Mouse (Mus musculus): ENCODE measurements around the gene Fbxo47. TPM values are rescaled to one million over a fixed set of nuclear protein-coding genes. Genes with fewer than 3 reads are reported as not detected.

Fbxo47 gene
- total RNA-seq, 2 experiments from 2014 or later, result 3.6 to 4.5 TPM

DNA sequence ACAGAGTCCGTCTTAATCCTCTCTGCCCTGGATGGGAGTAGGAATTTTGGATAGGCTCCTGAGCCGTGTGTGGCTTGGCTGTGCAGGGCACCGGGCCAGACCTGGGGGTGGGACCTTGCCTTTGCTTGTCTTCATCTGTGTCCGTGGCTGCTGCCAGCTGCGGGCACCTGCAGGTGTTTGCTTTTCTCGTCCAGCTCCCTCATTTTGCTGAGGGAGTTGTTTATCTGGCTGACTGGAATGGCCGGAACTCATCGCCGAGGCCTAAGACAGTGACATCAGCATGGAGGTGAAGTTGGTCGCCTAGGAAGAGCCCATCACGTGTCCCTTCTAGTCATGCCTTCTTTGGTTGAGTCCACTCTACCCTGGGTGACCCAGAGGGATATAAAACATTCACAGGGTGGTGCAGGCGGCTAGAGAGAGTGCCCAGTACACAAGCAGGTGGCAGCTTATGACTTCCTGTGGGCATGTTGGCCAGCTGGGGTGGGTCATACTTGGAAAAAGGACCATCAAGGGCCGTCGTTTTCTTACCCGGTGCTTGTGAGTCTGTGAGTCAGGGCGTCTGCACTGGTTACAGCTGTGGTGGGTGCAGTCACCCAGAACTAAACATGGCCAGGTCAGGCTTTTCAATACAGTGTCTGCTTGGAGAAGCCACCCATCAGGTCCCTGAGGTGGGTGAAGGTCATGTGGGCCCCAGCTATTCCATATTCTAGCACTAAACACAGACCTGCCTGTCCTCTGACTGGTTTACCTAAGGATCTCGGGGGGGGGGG is 70.0 kb downstream of the Fbxo47 start:
- DNase-seq (ENCODE audit: low spot score in 2 of 2), result no peak

DNA sequence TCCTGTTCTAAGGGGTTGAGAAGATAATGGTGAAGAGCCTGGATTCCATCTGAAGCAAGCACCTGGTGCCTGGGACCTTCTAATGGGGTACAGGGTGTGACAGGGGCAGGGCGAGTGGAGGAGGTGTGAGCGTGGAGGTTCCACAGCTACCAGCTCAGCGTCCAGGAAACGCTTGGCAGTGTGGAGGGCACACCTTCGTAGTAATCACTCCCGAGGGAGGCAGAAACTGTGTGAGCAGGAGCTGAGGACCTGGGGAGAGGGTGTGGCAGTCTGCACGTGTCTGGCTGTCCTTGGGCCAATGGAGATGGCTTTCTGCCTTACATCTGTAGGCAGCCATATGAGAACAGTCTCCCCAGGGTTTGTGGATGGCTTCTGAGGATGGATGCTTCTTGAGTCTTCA is 70.9 kb downstream of the Fbxo47 start:
- DNase-seq (ENCODE audit: low spot score in 2 of 2), result no peak

DNA sequence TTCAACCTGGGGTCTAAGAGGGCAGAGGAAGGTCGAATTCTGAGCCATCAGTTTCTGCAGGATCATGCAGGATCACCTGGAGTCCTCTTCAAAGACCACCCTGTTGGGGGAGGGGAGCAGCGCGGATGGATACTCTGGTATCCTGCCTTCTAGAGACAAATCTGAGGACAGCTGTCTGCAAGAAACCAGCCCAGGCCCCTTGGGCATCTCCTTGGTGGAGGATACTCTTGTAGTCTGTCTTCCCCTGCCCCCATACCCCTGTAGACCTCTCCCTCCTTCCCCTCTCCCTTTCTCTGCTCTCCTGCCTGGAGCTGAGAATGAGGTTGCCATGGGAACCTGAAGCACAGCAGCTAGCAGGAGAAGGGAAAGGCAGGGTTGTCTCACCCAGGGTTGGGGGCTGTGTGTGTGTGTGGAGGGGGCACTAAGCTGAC is 71.4 kb downstream of the Fbxo47 start:
- no peak for DNase-seq (ENCODE audit: low spot score in 2 of 2)

DNA sequence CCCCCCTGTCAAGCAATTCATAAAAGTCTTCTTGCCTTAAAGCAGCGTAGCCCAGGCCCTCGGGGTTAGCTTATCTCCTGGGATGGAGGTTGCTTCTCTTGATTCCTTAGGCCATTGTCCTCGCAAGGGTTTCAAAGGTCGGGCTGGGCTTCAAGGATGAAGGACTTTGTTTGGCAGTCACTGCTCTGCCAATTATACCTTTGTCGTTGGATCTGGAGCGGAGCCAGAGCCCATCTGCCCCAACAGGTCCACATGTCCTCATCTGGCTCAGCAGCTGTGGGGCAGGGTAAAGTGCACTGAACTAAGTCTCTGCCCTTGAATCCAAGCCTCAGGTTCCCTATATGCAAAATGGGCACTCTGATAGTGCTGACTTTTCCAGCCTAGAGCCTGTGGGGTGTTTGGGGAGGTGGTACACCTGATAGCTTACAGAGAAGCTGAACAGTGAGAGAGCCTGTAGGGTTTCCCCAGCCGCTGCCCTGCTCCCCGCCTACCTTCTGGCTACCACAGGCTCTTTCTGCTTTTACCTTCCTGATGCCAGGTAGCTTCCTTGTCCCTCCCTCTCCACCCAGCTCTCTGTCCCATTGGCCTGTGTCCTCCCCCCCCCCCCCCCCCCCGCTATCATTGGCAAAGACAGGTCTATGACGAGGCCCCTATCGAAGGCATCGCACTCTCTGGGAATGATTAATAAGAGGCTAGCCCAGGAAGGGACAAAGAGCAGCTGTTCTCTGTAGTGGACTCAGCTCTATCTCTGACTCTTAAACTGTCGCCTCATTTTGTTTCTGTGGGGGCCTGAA is 72.2 kb downstream of the Fbxo47 start:
- no peak for DNase-seq (ENCODE audit: low spot score in 2 of 2)

DNA sequence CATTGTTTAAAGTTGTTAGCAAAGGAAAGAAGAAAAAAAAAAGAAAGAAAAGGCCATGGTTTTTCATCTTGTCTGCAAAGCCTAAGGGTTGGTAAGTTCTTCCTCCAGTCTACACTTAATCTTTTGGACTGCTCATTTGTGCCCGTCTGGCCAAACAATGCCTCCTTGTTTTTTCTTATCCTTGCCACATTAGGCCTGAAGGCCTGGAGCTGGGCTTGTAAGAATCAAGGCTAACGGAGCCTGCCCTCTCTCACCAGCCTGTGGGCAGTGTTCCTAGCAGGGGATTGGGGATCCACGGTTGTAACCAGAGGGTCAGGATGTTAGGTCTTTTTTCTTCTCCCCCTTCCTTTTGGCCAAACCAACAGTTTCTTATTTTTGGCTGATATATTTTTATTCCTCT is 73.0 kb downstream of the Fbxo47 start:
- no peak for DNase-seq (ENCODE audit: low spot score in 2 of 2)

DNA sequence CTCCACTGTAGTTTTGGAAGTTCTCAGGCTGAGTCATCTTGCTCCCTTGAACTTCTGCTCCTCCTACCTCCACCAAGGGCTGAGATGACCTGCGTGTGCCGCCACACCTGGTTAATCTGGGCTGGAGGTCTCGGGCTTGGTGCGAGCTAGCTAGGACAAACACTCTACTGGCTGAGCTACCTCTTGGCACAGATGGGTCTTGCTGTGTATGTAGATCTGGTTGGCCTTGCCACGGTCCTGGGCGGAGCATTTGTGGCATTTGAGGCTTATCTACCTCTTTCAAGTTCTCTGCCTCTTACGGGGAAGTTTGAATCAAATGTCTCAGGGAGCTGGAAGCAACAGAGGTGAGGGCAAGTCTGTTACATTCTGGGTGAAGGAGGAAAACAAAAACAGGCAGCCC is 73.6 kb downstream of the Fbxo47 start:
- DNase-seq (ENCODE audit: low spot score in 2 of 2), result no peak

DNA sequence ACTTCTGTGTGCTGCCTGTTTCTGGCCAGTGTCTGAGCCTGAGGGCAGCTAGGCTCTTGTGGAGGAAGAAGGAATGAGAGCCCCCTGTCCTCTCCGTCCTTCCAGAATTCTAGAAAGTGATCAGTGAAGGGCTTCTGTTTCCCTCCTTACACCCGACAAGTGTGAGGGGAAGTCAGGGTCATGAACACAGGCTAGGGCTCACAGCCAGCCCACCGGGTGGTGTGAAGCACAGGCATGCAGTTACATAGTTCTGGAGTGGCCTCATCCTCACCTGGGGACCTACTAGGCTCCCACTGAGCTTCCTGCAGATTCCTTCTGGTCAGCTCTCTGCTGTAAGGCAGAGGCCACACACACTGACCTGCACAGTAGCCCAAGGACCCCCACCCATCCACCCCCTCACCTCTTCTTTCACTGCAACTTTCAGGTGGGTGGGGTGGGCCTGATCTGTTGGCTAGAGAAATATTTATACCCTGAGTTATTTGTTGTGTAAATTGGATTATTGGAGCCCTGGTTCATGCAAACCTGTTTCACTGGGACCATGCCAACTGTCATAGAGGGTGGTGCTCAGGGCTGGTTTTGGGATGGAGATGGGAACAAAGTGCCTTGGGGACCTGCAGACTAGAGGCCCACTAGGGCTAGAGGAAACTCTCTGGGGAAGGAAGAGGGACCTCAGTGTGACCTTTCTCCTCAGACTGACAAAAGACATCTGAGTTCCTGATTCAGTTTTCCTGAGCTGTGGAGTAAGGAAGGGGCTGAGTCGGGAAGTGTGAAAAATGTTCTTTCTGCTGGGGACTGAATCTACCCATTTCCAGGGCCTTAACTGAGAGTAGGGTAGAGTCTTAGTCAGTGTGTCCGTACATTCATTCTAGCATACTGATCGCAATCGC is 74.5 kb downstream of the Fbxo47 start:
- DNase-seq (ENCODE audit: low spot score in 2 of 2), result no peak

DNA sequence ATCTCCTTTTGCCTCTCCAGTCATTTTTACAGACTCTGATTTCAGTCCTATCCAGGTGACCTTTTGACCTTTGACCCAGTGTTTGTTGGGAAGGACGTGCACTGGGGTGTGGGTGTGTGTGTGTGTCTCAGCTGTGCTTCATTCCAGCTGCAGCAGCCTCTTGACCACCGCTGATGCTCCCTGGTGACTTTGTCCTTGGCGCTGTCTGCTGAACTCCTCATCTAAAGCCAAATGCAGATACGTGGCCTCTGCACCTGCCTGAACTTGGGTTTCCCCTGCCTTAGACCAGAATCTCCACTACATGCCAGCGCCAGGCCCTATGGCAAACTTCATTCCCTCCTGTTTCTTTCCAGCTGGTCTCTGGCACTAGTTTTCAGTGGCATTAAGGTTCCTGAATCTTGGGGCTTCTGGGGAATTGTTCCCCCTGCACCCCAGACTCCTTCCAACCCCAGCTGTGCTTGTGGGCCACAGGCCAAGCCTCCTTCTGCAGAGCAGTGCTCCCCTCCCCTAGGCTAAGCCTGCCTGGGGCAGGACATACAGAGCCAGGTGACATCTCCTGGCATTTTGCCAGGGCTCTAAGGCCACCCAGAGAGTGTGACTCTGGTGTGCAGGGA is 75.2 kb downstream of the Fbxo47 start:
- DNase-seq (ENCODE audit: low spot score in 2 of 2), result no peak

DNA sequence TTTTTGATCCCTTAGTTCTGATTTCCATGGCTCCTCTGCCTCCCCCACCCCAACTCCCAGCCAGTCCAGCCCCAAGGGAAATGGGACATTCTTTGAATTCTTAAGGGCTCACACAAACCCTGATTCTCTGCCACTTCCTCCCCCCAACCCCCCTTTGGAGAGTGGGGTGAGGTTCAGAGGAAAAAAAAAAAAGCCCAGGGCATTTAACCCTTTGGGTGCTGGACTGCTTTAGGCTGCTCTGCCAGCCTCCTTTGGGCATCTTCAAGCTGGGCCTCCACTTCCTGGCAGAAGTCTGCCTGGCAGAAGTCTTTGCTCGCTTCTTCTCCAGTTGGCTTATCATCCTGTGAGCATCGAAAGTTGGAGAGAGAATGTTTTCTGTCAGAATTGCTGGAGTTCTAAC is 75.9 kb downstream of the Fbxo47 start:
- DNase-seq (ENCODE audit: low spot score in 2 of 2), result no peak

DNA sequence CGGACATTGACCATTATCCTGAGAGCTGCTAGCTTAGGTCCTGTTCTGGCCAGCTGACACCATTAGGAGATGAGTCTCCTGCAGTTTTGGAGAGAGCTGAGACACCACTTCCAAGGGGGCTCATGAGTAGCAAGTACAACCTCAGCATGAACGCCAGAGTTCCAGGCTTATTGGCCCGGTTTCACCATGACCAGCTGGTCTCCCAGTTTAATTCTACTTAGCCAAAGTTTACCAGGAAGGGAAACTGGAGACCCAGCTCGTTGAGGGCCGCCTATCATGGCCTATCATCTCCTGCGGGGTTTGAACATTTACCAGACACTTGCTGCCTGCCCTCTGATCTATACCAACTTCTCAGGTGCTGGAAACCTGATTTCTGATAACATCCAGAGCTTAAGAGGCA is 76.3 kb downstream of the Fbxo47 start:
- DNase-seq (ENCODE audit: low spot score in 2 of 2), result no peak

DNA sequence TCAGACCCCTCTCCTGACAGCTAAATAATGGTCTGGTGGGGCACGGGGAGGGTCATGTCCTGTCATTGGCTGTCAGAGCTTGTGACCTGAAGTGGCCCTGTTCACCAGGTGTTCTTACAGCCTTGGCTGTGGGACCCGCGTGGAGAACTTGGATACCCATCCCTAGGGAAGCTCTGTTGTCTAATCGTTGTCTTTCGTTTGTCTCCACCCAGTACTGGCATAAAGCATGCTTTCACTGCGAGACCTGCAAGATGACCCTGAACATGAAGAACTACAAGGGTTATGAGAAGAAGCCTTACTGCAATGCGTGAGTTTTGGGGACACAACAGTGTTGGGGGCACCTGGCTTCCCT is 77.4 kb downstream of the Fbxo47 start:
- DNase-seq (ENCODE audit: low spot score in 2 of 2), result no peak

DNA sequence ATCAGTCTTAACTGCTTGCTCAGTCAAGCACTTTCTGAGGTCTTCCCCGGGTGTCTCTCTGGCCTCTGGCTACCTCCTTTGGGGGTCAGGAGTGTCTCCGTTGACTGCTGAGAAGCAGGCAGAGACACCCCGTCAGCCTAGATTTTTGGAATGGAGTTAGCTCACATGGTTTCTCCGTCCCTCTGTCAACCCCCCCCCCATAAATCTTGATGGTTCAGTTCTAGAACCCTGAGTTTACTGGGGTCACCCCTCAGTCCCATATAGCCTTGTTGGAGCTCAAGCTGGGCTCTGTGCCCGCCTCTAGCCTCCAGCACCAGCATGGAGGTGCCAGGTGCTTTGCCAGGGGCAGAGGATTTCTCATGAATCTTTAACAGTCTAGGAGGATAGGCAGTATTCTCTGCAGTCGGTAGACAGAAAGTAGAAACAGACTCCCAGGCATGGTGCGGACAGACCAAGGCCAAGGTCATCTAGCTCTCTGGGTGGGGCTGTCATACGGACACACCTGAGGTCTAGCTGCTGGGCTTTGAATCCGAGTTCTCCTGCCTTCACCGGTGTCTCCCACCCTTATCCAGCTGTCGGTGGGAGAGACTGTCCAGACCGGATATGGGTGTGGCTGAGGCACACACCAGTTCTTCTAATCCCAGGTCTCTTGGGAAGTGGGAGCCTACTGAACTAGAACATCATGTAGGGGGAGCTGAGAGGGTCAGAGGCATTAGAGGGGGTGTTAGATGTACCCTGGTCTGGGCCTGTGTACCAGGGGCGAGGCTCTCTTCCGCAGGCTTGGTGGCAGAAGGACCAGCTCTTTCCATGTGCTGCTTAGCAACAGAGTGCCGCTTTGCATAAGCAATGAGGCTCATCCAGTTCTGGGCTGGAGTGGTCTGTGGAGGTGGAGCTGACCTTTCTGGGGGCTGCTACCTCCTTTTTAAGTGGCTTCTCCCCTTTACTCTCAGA is 78.0 kb downstream of the Fbxo47 start:
- DNase-seq (ENCODE audit: low spot score in 2 of 2), result no peak

DNA sequence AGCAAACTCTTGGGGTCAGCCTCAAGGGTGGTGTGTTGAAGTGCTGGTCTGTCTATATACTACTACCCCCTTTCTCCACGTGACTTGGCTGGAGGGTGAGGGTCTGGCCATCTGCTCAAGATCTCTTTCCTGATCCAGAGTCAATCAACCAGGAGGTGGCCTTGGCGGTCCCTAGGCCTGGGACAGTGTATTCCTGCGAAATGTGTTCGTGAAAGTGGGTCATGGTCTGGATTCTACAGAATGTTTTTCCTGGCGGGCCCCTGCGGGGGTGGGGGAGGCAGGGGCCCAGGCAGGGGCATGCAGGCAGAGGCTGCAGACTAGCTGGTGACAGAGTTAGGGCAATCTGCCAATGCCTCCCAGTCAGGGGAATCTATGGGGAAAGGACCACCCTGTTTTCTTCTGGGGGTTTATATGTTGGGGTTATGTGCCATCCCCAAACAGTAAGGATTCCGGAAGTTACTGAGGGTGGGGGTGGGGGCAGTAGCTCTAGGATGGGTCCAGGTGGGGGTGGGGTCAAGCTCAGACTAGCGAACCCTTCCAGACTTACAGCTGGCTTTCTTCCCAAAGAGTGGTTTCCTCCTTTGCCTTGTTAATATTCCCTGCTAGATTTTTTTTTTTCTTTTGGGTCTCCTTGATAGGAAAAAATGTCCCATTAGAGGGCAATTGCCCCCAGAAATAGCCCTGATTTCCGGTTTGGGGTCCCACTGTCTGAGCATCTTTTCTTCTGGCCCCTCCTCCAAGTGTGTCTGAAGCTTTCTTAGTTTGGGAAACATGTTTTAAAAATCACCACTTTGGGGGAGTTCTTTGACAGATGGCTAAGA is 78.9 kb downstream of the Fbxo47 start:
- no peak for DNase-seq (ENCODE audit: low spot score in 2 of 2)

DNA sequence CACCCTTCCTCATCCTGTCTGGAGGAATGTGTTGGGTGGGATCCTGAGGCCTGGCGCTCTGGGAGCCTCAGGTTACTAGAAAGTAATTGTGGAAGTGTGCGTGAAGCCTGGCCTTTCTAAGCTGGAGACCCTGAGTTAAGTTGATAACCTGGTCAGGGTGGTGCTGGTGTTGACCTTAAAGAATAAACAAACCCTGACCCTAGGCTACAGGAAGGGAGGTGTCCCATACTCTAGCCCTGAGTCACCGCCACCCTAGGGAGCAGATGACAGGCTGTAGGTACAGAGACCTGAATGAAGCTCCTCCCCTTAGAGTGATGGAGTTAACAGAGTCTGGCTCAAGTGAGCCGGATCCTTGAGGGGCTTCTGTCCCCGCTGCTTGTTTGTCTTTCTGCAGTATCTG is 80.1 kb downstream of the Fbxo47 start:
- DNase-seq (ENCODE audit: low spot score in 2 of 2), result no peak

Other genes starting within 250 kb of the Fbxo47 start
- gene Mllt6, start 220.7 kb downstream of the Fbxo47 start, total RNA-seq (2021), result 100 to 1,000 TPM; 135 to 149 TPM
- gene Cisd3, start 198.3 kb downstream of the Fbxo47 start, total RNA-seq (2021), result 10 to 100 TPM; 54.7 to 57.2 TPM
- gene Pcgf2, start 183.7 kb downstream of the Fbxo47 start, total RNA-seq (2021), result 10 to 100 TPM; 32.4 to 35.2 TPM
- gene Psmb3, start 180.8 kb downstream of the Fbxo47 start, total RNA-seq (2021), result 100 to 1,000 TPM; 122 to 128 TPM
- gene Pip4k2b, start 139.4 kb downstream of the Fbxo47 start, total RNA-seq (2021), result 100 to 1,000 TPM; 120 to 123 TPM
- 10 to 100 TPM; 18.7 to 19.9 TPM for gene Cwc25, start 117.6 kb downstream of the Fbxo47 start, total RNA-seq (2021)
- gene 1700001P01Rik, start 108.2 kb downstream of the Fbxo47 start, total RNA-seq (2021), result 1 to 10 TPM in 1 of 2 experiments, under 1 TPM in 1; 0.98 to 1.1 TPM
- 100 to 1,000 TPM; 351 to 356 TPM for gene Rpl23, start 101.7 kb downstream of the Fbxo47 start, total RNA-seq (2021)
- 100 to 1,000 TPM; 165 to 168 TPM for gene Lasp1, start 85.2 kb downstream of the Fbxo47 start, total RNA-seq (2021)
- gene B230217C12Rik, start 43.4 kb downstream of the Fbxo47 start, total RNA-seq (2021), result 10 to 100 TPM; 73.9 to 75.8 TPM
- gene Plxdc1, start 102.3 kb upstream of the Fbxo47 start, total RNA-seq (2021), result 10 to 100 TPM; 42.2 to 46.7 TPM
- gene Arl5c, start 112.0 kb upstream of the Fbxo47 start, total RNA-seq (2021), result 1 to 10 TPM; 1.4 to 1.9 TPM
- gene Cacnb1, start 138.9 kb upstream of the Fbxo47 start, total RNA-seq (2021), result 100 to 1,000 TPM; 154 to 170 TPM
- gene Rpl19, start 142.6 kb upstream of the Fbxo47 start, total RNA-seq (2021), result 100 to 1,000 TPM; 627 to 650 TPM
- gene Stac2, start 169.3 kb upstream of the Fbxo47 start, total RNA-seq (2021), result 100 to 1,000 TPM in 1 of 2 experiments, 10 to 100 TPM in 1; 86.3 to 109 TPM

Data from left cerebral cortex, adult 18-20 months (tissue).